Mouse (Mus musculus): ENCODE data around the gene Mthfd2.

- TF ChIP-seq EP300 (IDR thresholded peaks at IDR 0.05; ENCODE audit: low read depth) (no peak), CTCF (IDR thresholded peaks at IDR 0.05; ENCODE audit: low read depth) (no peak)
Observed at GRCm38 (mm10) chr6:83321927-83322326, 3.8 kb downstream of the Mthfd2 start.

All from liver, embryonic 14.5 days (tissue).